Mouse (Mus musculus) thymus, adult 2 months (tissue): Measurements from ENCODE around the gene Stk17b.

Source experiments
- CTCF ChIP-seq: fragments of 200-500 bp; IDR thresholded peaks from 2 replicates; pipeline ENCODE4 v1.5.1; 2012; ENCODE audit warnings: mild to moderate bottlenecking, control low read depth, low read length, moderate library complexity, borderline replicate concordance; ENCODE audit not compliant: control insufficient read depth, poor library complexity, insufficient read depth; ENCODE audit errors: extremely low read depth
- POLR2A ChIP-seq: fragments of 200-500 bp; IDR thresholded peaks from 2 replicates; pipeline ENCODE4 v1.6.1; 2012; ENCODE audit warnings: mild to moderate bottlenecking, low read length, control low read depth, moderate library complexity; ENCODE audit not compliant: control insufficient read depth, poor library complexity, insufficient read depth; ENCODE audit errors: extremely low read depth

DNA sequence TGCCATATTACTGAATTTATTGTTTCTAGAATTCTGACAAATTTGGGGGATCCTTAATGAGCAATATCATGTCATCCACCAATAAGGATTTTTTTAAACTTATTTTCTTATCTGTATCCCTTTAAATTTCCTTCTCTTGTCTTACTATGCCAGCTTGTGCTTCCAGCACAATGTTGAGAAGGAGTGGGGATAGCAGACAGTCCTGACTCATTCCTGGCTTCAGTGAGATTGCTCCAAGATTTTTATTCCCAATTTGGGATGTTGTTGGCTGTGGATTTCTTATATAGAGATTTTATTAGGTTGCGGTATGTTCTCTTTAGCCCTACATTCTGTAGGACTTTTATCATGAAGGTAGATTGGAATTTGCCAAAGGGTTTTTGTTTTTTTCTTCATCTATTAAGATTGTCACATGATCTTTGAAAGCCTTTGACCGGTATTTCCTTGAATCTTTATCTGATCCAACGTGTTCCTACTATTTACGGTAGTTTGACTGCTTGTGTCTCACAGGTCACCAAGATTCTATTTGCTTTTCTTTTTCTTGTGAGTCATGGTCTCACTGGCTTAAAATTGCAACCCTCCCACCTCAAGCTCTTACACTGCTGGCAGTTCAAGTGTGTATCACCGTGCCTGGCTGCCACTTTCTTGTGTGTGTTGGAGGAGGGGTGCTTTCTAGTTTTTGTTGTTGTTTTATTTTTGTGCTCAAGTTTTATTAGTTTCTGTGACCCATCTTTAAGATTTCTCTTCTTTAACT lies 64.2 kb downstream of the Stk17b start:
- no peak for TF ChIP-seq POLR2A
- TF ChIP-seq CTCF = no peak
